Mouse (Mus musculus): ENCODE results near the gene Vmo1.
"Not testable (repeated sequence)": the region's sequence is repeated elsewhere in the genome, so short reads cannot be mapped to it uniquely, and the experiment has no call there.

Vmo1 gene

DNA sequence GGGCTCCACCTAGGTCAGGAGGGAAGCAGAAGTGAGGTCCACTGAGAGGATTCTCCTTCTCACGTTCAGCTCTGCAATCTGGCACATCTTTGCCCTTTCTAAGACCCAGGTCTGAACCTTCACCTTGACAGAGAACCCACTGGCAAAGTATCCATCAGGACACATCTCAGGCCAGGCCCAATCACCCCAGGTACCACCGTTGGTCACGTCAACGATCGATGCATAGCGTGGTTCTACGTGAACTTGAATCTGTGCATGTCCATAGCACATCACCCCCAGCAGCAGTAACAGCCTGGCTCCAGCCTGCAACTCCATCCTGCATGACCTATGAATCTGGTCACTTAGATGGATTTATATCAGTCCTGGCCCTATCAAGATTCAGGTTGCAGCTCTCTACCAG lies at the start of gene Vmo1:
Gene Vmo1 (minus strand): TSS at position 329 of the 400 bp plus-strand sequence.
- no peak for DNase-seq

- DNase-seq = peak in 1 of 2 experiments; percentile 17
Measured at GRCm38 (mm10) chr11:70563470-70564275, 49.3 kb upstream of the Vmo1 start.

- DNase-seq = no peak
Measured at GRCm38 (mm10) chr11:70562995-70563469, 48.6 kb upstream of the Vmo1 start.

DNA sequence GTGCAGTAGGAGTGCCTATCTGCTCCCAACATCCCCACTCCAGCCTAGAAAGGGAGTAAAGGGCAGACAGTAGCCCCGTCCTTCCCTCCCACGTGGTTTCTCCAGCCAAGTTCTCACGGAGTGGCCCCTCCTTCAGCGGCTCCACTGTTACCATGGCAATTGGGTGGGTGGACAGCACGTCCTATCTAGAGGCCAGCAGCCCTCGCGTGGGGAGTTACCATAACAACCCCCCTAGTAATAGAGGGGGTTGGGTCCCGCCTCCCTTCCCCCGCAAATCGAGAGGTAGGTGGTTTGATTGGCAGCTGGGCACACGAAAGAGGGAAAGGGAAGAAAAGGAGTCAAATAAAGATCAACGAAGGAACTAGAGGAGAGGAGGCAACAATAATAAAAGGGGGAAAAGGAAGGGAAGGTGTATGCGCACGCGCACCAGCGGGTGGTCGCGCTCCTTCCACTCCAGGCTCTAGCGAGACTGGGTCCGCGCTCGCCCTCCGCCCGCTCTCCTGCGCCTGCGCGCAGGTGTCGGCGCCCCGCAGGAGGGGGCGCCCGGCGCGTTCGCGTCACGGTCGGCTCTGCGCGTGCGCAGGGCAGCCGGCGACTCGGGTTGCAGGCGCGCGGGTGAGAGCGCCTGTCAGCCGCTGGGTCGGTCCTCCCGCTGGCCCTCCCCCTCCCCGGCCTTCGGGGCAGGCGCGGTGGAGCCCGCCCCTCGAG lies 48.0 kb upstream of the Vmo1 start, which contains the start of gene Mink1:
Gene Mink1 (plus strand): TSS at position 595 of the 708 bp plus-strand sequence.
- peak; percentile 82 to 87 for DNase-seq

DNA sequence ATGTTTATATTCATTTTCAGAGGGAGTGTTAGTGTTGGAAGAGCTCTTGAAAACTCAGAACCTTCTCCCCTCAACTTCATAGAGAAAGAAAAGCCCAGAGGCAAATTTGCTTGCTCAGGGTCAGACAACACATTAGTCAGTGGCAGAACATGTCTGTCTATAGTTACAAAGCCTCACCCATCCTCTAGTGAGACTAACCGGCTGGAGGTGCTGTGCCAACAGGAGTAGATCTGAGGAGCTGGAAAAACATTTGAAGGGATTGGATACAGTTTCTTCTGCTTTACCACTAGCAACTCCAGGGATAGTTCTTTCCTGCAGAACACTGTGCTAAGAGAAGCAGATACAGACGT lies 47.5 kb upstream of the Vmo1 start:
- no peak for DNase-seq

- no peak for DNase-seq
Measured at GRCm38 (mm10) chr11:70557545-70557944, 43.1 kb upstream of the Vmo1 start.

- DNase-seq = no peak
Measured at GRCm38 (mm10) chr11:70553940-70554339, 39.5 kb upstream of the Vmo1 start.

GRCm38 (mm10) chr11:70551526-70551925 lies 37.1 kb upstream of the Vmo1 start:
- no peak for DNase-seq

GRCm38 (mm10) chr11:70544496-70544895 lies 30.1 kb upstream of the Vmo1 start:
- no peak for DNase-seq

DNA sequence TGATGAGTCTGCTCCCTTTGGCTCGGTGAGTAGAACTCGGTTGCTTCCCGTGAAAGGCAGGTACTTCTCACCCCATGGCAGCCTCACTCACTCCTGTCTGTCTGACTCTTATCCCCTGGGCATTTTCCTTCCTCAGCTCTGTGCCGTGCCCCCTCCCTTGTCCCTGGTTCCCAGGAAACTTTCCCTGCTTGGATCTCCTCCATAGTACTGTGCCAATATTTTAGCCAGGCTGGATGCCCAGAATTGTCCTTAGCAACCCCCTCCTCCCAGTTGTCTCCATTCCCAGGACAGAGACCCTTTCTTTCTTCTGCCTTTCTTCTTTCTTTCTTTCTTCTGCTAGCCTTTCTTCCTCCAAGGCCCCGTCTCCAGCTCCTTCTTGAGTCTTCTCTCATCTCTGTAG lies 27.0 kb upstream of the Vmo1 start:
- no peak for DNase-seq

DNA sequence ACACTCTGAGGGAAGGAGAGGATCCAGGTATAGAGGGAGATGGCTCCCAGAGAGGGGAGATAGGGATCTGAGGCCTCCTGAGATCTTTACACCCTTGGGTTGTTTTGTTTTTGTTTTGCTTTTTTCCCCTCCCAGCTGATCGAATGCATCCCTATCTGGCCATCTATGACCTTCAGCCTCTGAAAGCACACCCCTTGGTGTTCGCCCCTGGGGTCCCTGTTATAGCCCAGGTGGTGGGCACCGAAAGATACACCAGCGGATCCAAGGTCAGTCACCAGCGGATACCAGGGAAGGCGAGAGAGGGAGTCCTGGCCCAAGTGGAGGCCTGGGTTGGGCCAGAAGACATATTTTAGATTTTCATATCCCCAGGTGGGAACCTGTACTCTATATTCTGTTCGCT lies 26.5 kb upstream of the Vmo1 start:
- DNase-seq = no peak

- peak; percentile 83 for DNase-seq
Measured at GRCm38 (mm10) chr11:70539877-70540587, 25.6 kb upstream of the Vmo1 start, which contains the start of gene Pld2. TSS of gene Pld2 (plus strand) at chr11:70540064.

GRCm38 (mm10) chr11:70539423-70539822 lies 25.0 kb upstream of the Vmo1 start:
- DNase-seq = no peak

GRCm38 (mm10) chr11:70532839-70533238 lies 18.4 kb upstream of the Vmo1 start, which contains the start of gene Gm40193:
TSS of gene Gm40193 (minus strand) at chr11:70532939.
- DNase-seq = no peak

DNA sequence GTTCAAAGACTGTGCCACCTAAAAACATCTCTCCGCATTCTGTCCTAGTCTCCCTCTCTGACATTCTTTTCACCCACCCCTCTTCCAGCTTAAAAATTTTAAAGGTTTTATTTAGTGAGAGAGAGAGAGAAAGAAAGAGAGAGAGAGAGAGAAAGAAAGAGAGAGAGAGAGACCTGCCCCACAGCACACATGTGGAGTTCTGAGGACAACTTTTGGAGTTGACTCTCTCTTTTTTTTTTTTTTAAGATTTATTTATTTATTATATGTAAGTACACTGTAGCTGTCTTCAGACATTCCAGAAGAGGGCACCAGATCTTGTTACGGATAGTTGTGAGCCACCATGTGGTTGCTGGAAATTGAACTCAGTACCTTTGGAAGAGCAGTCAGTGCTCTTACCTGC lies 16.6 kb upstream of the Vmo1 start:
- not testable (repeated sequence) for DNase-seq

- DNase-seq = no peak
Measured at GRCm38 (mm10) chr11:70528610-70529009, 14.2 kb upstream of the Vmo1 start.

- no peak for DNase-seq
Measured at GRCm38 (mm10) chr11:70526211-70526610, 11.8 kb upstream of the Vmo1 start.

- no peak for DNase-seq
Measured at GRCm38 (mm10) chr11:70525726-70526125, 11.3 kb upstream of the Vmo1 start.

DNA sequence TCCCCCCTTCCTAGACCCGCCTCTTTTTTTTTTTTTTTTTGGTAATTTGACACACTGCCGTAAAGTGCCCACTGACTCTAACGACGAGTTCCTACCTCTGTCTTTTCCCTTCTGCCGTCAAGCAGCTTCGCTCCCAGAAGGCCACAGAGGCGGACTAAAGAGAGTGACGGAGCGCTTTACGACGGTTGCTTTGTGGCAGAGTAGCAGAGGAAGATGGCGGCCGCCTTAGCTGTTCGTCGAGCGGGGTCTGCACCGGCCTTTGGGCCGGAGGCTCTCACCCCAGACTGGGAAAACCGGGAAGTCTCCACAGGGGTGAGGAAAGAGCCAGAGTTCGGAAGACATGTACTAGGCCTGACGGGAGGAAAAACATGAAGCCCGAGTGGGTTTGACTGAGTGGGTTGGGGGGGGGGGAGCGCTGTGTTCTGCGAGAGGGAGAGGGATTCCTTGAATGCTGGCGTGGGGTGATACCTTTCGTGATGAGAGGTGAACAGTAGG lies 10.8 kb upstream of the Vmo1 start, which contains the start of gene Psmb6:
Gene Psmb6 (plus strand): TSS at position 184 of the 495 bp plus-strand sequence.
- peak; percentile 77 to 81 for DNase-seq

DNA sequence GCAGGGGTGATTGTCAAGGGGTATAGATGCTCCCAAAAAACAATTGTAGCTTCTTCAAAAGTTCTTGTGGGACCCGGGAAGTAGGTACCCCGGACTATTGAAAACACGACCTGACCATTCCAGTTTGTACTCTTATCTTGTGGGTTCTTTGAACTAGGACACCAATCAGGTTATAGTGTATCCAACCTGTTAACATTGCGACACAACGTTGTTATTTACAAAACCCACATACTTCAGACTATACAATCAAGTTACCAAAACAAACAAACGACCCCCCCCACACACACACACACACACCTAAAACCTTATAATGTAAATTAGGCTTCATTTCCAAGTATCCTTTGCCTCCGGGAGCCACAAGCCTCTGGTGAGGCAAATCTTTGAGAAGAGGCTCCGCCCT lies 10.4 kb upstream of the Vmo1 start:
- DNase-seq = no peak

- not testable (repeated sequence) for DNase-seq
Measured at GRCm38 (mm10) chr11:70523306-70523989, 9.0 kb upstream of the Vmo1 start.

- DNase-seq = no peak
Measured at GRCm38 (mm10) chr11:70520178-70520769, 5.9 kb upstream of the Vmo1 start.

Measured in spleen, adult 18-20 months (tissue).